Mouse (Mus musculus): ENCODE measurements around the gene Zscan20.

DNA sequence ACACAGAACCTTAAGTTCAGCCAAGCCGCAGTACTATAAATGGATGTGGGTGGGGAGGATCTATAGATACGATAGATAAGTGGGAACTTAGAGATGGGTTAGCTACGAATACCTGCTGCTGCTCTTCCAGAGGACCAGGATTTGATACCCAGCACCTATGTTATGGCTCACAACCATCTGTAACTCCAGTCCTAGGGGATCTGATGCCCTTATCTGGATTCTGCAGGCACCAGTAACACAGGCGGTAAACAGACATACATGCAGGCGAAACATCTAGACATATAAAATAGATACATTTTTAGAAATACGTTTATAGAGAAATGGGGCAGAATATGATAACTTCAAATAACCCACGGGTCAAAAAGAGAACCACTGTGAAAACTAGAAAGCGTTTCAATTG, 11.2 kb upstream of the Zscan20 start:
- TF ChIP-seq ZNF384 (IDR thresholded peaks at IDR 0.05; ENCODE audit: low read depth, low read length) (no peak), HCFC1 (IDR thresholded peaks at IDR 0.05; ENCODE audit: borderline replicate concordance, insufficient read depth, low read length) (no peak), CHD2 (IDR thresholded peaks at IDR 0.05; ENCODE audit: low read depth, low read length) (no peak), MAFK (IDR thresholded peaks at IDR 0.05; ENCODE audit: insufficient read depth, low read depth, low read length) (no peak), ZC3H11A (IDR thresholded peaks at IDR 0.05; ENCODE audit: borderline replicate concordance, low read depth, low read length) (no peak)

Measured in ES-E14 (cell line).